Mouse (Mus musculus) stomach, postnatal 0 days (tissue): ENCODE data around the gene Dcst1.

Experiments used
- CTCF ChIP-seq: IDR thresholded peaks from 2 replicates; pipeline ENCODE4 v1.5.1; 2016; ENCODE audit warnings: antibody characterized with exemption, low read depth, mild to moderate bottlenecking, moderate library complexity
- EP300 ChIP-seq: optimal IDR thresholded peaks from 2 replicates; pipeline ENCODE3; 2016; ENCODE audit warnings: antibody characterized with exemption

DNA sequence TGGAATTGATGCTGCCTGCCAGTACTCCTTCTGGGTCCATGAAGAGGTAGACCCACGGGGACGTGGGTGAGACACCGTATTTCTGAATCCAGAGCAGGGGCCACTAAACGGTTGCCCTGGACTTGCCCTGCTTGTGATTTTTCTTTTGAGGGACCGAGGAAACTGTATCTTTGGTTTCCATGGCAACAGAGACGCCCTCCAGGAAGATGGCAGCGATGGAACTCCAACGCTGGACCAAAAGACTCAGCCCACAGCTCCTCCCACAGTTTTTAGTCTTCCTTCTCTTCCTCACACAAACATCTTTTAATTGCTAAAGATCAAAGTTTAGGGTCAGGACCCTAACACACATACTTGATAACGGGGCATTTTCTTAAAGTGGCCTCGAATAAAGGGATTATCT, 33.0 kb downstream of the Dcst1 start:
- TF ChIP-seq CTCF, result no peak
- TF ChIP-seq EP300, result no peak
